Comparison of ENCODE assay signal across 19 mouse cellular contexts in the genomic region with DNA sequence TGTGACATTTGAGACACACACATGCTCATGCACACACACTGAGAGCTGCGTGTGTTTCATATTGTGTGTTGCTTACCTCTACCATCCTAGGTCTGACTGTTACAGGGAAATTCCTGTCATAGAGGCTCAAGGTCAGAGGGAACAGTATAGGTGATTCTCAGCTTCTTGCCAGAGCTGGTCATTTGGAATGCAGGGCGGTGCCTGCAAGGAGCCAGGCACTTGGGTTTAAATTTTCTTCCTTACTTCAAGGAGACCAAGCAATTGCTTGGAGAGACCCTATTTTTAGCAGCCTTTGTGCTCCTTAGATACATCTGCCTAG. TPM values are rescaled to one million over a fixed set of nuclear protein-coding genes. Genes with fewer than 3 reads are reported as not detected.
DNase-seq lines count a peak whose midpoint lies in the region; ATAC-seq and TF ChIP-seq lines count a peak whose summit lies in the region.
"Had no signal": no experiment of that assay in that cellular context is flagged by ENCODE, and none has a peak within 500 bp of the region (broad histone marks: within the 10 kb centered on the region; RNA-seq: fewer than 3 reads in every experiment).

No protein-coding gene starts in this region.

- no peak overlapping the region for H3K9ac ChIP-seq in heart, embryonic 11.5 days (ENCODE audit: low read depth, low read length)
- no peak overlapping the region for H3K9ac ChIP-seq in ES-E14 (ENCODE audit: insufficient read depth, low read depth, low read length, poor library complexity, severe bottlenecking)
- H3K9ac ChIP-seq: kidney, embryonic 15.5 days; liver, embryonic 13.5 days; neural tube, embryonic 12.5 days; stomach, embryonic 15.5 days had no signal

- TF ChIP-seq CTCF in kidney, adult 2 months (conservative IDR thresholded peaks at IDR 0.05; ENCODE audit: insufficient read depth, insufficient read length, low read depth, low read length) = no peak
- TF ChIP-seq CTCF in E14TG2a.4 (conservative IDR thresholded peaks at IDR 0.05; ENCODE audit: low read length) = no peak

- TF ChIP-seq POLR2A in kidney, adult 2 months (IDR thresholded peaks at IDR 0.05; ENCODE audit: low read depth, low read length) = no peak

- H3K4me1 ChIP-seq in heart, embryonic 11.5 days (ENCODE audit: control insufficient read depth, insufficient read depth, low read length) = peaks cover 16% of the 10 kb centered on the region
- H3K4me1 ChIP-seq in kidney, adult 2 months (ENCODE audit: control insufficient read depth, insufficient read depth, low read length) = peaks cover 4% of the 10 kb centered on the region; the same call in 1 of the 2 replicates
- peaks cover 67% of the 10 kb centered on the region for H3K4me1 ChIP-seq in E14TG2a.4 (replicated peaks; ENCODE audit: low read depth, low read length)
- H3K4me1 ChIP-seq in ES-E14 (ENCODE audit: control insufficient read depth in 2 of 2, insufficient read depth in 2 of 2, low read length in 2 of 2, poor library complexity in 1 of 2) = peaks cover 8 to 13% of the 10 kb centered on the region in 2 experiments
- H3K4me1 ChIP-seq: neural tube, embryonic 12.5 days; stomach, embryonic 15.5 days had no signal

- 0 out of 2 replicates have a peak, but pooled peaks cover 2% of the 10 kb centered on the region for H3K36me3 ChIP-seq in heart, embryonic 11.5 days (ENCODE audit: control insufficient read depth, insufficient read depth, low read length)
- no peaks in the 10 kb centered on the region for H3K36me3 ChIP-seq in kidney, adult 2 months (ENCODE audit: control insufficient read depth, insufficient read depth, low read length)
- H3K36me3 ChIP-seq in E14TG2a.4 (ENCODE audit: insufficient read depth, low read length) (peaks cover 15% of the 10 kb centered on the region; the same call in 1 of the 2 replicates), ES-E14 (ENCODE audit: control insufficient read depth, insufficient read depth, low read length, poor library complexity, severe bottlenecking) (peaks cover 3% of the 10 kb centered on the region; the same call in 1 of the 2 replicates)
- H3K36me3 ChIP-seq: kidney, embryonic 15.5 days; liver, embryonic 13.5 days; neural tube, embryonic 12.5 days; stomach, embryonic 15.5 days had no signal

- ATAC-seq in heart, embryonic 11.5 days (replicated peaks; ENCODE audit: insufficient number of reproducible peaks, low FRiP score, low TSS enrichment) = no peak

- in situ Hi-C loops in ES-E14 (cut with MboI; ENCODE audit: low sequenced_read_pairs in 2 of 2, unreplicated experiment in 2 of 2) = no loop called here

- H3K4me2 ChIP-seq in heart, embryonic 11.5 days = no peak overlapping the region
- H3K4me2 ChIP-seq: kidney, embryonic 15.5 days; liver, embryonic 13.5 days; neural tube, embryonic 12.5 days; stomach, embryonic 15.5 days had no signal

- H3K27me3 ChIP-seq in heart, embryonic 11.5 days (ENCODE audit: control insufficient read depth, insufficient read depth, low read length) = no peaks in the 10 kb centered on the region
- no peaks in the 10 kb centered on the region for H3K27me3 ChIP-seq in kidney, adult 2 months (replicated peaks; ENCODE audit: control insufficient read depth, insufficient read depth, low read length)
- H3K27me3 ChIP-seq in E14TG2a.4 (ENCODE audit: insufficient read depth, low read length) = no peaks in the 10 kb centered on the region
- H3K27me3 ChIP-seq: kidney, embryonic 15.5 days; liver, embryonic 13.5 days; megakaryocyte, embryonic 14.5 days; neural tube, embryonic 12.5 days; stomach, embryonic 15.5 days had no signal

- no peak for DNase-seq in heart, postnatal 4 days
- DNase-seq in kidney, adult 2 months = no peak
- no peak for DNase-seq in kidney, adult 8-10 months
- DNase-seq in ES-E14 (ENCODE audit: low read depth, low spot score) = peak; percentile 25
- no peak for DNase-seq in embryo, embryonic 10.5 days (ENCODE audit: low spot score)
- no peak for DNase-seq in urinary bladder, postnatal 4 days (ENCODE audit: low spot score in 2 of 2)
- DNase-seq: adrenal gland, adult 8-10 months; cerebellum, adult 11 months; gastrocnemius, postnatal 36 days; liver, embryonic 13.5 days; lung, postnatal 14 days; thymus, postnatal 14 days had no signal

- no peaks in the 10 kb centered on the region for H3K9me3 ChIP-seq in heart, embryonic 11.5 days (replicated peaks; ENCODE audit: control insufficient read depth, low read length)
- H3K9me3 ChIP-seq in E14TG2a.4 (ENCODE audit: low read length) = no peaks in the 10 kb centered on the region
- peaks cover 2% of the 10 kb centered on the region; the same call in 1 of the 2 replicates for H3K9me3 ChIP-seq in ES-E14 (ENCODE audit: control insufficient read depth, insufficient read depth, low read depth, low read length)
- H3K9me3 ChIP-seq: embryonic facial prominence, embryonic 10.5 days; kidney, embryonic 15.5 days; liver, embryonic 13.5 days; megakaryocyte, embryonic 14.5 days; neural tube, embryonic 12.5 days; stomach, embryonic 15.5 days had no signal

- peak overlapping the region; percentile 41; the same call in 1 of the 2 replicates for H3K27ac ChIP-seq in heart, embryonic 11.5 days (ENCODE audit: low read depth, low read length)
- H3K27ac ChIP-seq in kidney, adult 2 months (ENCODE audit: insufficient read depth, low read depth, low read length) = 0 out of 2 replicates have a peak overlapping the region, but pooled peaks have one; percentile 38
- peak overlapping the region; percentile 14; the same call in 1 of the 2 replicates for H3K27ac ChIP-seq in ES-E14 (ENCODE audit: insufficient read depth, low read depth, low read length, poor library complexity, severe bottlenecking)
- H3K27ac ChIP-seq: embryonic facial prominence, embryonic 10.5 days; kidney, embryonic 15.5 days; liver, embryonic 13.5 days; neural tube, embryonic 12.5 days; stomach, embryonic 15.5 days had no signal

- no peak overlapping the region for H3K4me3 ChIP-seq in heart, embryonic 11.5 days (ENCODE audit: low read depth, low read length)
- no peak overlapping the region for H3K4me3 ChIP-seq in kidney, adult 2 months (ENCODE audit: insufficient read depth, low read depth, low read length)
- H3K4me3 ChIP-seq in E14TG2a.4 (replicated peaks; ENCODE audit: low read length) (peak overlapping the region; percentile 2; the same call in 1 of the 2 replicates), ES-E14 (ENCODE audit: insufficient read depth in 1 of 2, low read depth in 1 of 2, low read length in 2 of 2, poor library complexity in 1 of 2, severe bottlenecking in 1 of 2) (no peak overlapping the region)
- H3K4me3 ChIP-seq: embryonic facial prominence, embryonic 10.5 days; kidney, embryonic 15.5 days; liver, embryonic 13.5 days; megakaryocyte, embryonic 14.5 days; neural tube, embryonic 12.5 days; stomach, embryonic 15.5 days had no signal

- WGBS in heart, embryonic 11.5 days (ENCODE audit: insufficient replicate concordance) = 59% methylated on average over 2 of the region's 2 CpGs
- 67% methylated on average over 2 of the region's 2 CpGs for WGBS in kidney, adult 2 months

TF ChIP-seq in ES-E14, 5 proteins besides CTCF, POLR2A, EP300 and RAD21:
- TF ChIP-seq HCFC1 (IDR thresholded peaks at IDR 0.05; ENCODE audit: borderline replicate concordance, insufficient read depth, low read length) = no peak
- TF ChIP-seq CHD2 (IDR thresholded peaks at IDR 0.05; ENCODE audit: low read depth, low read length) = peak; percentile 33; the same call in 1 of the 2 replicates
- no peak for TF ChIP-seq ZNF384 (IDR thresholded peaks at IDR 0.05; ENCODE audit: low read depth, low read length)

RNA-seq across cellular contexts. Expression of a gene that starts 45.8 kb away (rescaled TPM):
- 2.3 and 3.0 TPM in 2 replicates for polyA plus RNA-seq in heart, embryonic 11.5 days (2014; fragmentation: Nextera tagmentation; extraction: Ambion mirVana)
- 1 to 10 TPM; 5.6 to 6.4 TPM for total RNA-seq in heart, postnatal 4 days (2021)
- 1.5 and 3.8 TPM in 2 replicates for polyA plus RNA-seq in kidney, adult 2 months (2012; rRNA removed)
- total RNA-seq in ES-E14 (2012; rRNA removed) = 16.1 and 19.1 TPM in 2 replicates
